Mouse (Mus musculus) heart, adult 2 months (tissue): ENCODE measurements around the gene Nub1.

Experiments
- CTCF ChIP-seq: fragments of 200-600 bp; IDR thresholded peaks from 2 replicates; pipeline ENCODE4 v1.8.1; 2022; ENCODE audit warnings: antibody characterized with exemption, mild to moderate bottlenecking, moderate library complexity
- EP300 ChIP-seq: fragments of 200-500 bp; IDR thresholded peaks from 2 replicates; pipeline ENCODE4 v1.6.1; 2011; ENCODE audit warnings: low read depth, low read length, control low read depth; ENCODE audit not compliant: insufficient read depth
- POLR2A ChIP-seq: fragments of 200-500 bp; IDR thresholded peaks from 2 replicates; pipeline ENCODE4 v1.6.1; 2011; ENCODE audit warnings: mild to moderate bottlenecking, low read depth, low read length, control low read depth; ENCODE audit not compliant: insufficient read depth

DNA sequence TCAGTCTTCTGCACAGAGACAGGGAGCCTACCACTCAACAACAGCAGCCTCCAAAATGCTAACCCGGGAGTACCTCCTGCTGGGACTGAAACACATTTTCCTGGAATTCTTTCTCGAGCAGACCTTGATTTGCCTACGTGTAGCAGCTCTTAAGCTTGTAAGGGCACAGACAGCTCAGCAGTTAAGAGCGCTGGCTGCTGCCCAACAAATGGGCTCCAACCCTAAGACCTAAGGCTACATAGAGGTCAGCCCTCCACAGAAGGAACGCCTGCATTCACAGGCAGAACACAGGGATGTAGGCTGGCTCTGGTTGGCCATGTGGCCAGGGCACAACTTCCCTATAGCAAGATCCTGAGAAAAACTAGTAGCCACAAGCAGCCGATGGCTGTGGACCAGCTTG lies 40.6 kb downstream of the Nub1 start:
- TF ChIP-seq CTCF: no peak
- TF ChIP-seq EP300: no peak
- no peak for TF ChIP-seq POLR2A
